Mouse (Mus musculus): ENCODE results near the gene Zdhhc24. TPM values are rescaled to one million over a fixed set of nuclear protein-coding genes. Genes with fewer than 3 reads are reported as not detected.

Zdhhc24 gene
- 9.7 and 10.9 TPM in 2 replicates for polyA plus RNA-seq (2014; fragmentation: Nextera tagmentation; extraction: Ambion mirVana)

DNA sequence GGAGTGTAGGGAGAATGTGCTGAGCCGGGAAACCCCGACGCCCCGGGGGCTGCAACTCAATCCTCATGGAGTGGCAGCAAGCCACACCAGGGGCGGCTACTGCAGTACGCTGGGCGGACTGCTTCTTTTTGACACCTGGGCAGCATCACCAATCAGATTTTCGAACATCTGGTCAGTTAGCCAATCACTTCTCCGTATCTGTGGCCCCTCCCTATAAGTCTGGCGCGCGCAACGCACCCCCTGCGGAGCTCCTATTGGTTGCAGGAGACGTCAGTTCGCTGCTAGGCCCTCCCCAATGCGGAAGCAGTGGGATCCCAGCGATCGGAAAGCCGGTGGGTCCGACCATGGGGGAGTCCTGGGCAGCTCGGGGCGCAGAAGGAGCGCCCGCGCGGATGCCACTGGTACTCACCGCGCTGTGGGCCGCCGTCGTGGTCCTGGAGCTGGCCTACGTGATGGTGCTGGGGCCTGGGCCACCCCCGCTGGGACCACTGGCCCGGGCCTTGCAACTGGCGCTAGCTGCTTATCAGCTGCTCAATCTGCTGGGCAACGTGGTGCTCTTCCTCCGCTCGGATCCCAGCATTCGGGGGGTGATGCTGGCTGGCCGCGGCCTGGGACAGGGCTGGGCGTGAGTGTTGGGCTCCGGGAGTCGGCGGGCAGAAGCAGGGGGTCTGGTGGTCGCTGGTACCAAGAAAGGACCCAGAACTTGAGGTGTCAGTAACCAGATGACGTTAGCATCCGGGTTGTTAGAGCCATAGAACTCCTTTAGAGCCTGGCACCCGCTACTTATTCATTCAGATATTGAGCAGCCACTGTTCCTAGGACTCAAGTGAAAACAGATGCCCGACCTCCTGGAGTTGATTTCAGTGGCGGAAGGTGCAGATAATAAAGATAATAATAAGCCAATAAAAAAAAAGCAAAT is at the start of gene Zdhhc24:
Gene Zdhhc24 (plus strand): TSS at position 264 of the 919 bp plus-strand sequence.
- Histone ChIP-seq H3K4me1 (replicated peaks; ENCODE audit: control insufficient read depth, insufficient read depth, low read length) (peaks cover 15% of the 10 kb centered on the region), H3K4me3 (ENCODE audit: low read depth, low read length) (peak within 1 kb of the TSS; percentile 65), H3K36me3 (ENCODE audit: control insufficient read depth, insufficient read depth, low read length) (no peaks in the 10 kb centered on the region), H3K4me2 (ENCODE audit: low read length) (peak within 1 kb of the TSS; percentile 83), H3K27me3 (replicated peaks; ENCODE audit: control insufficient read depth, insufficient read depth, low read length) (no peaks in the 10 kb centered on the region), H3K9ac (ENCODE audit: low read length) (peak within 1 kb of the TSS; percentile 71), H3K27ac (ENCODE audit: low read depth) (0 out of 2 replicates have a peak within 1 kb of the TSS, but pooled peaks have one; percentile 16), H3K9me3 (ENCODE audit: control insufficient read depth, low read length) (no peaks in the 10 kb centered on the region)
- peak; percentile 99 for DNase-seq (ENCODE audit: low spot score)
- ATAC-seq (replicated peaks; ENCODE audit: low FRiP score, low TSS enrichment, low read depth) = peak; percentile 98
- under 1% methylated on average over 51 of the region's 52 CpGs for WGBS

- Histone ChIP-seq H3K9me3 (ENCODE audit: control insufficient read depth, low read length) (no peaks in the 10 kb centered on the region), H3K9ac (ENCODE audit: low read length) (no peak overlapping the region), H3K4me3 (ENCODE audit: low read depth, low read length) (no peak overlapping the region), H3K27ac (ENCODE audit: low read depth) (no peak overlapping the region), H3K27me3 (replicated peaks; ENCODE audit: control insufficient read depth, insufficient read depth, low read length) (no peaks in the 10 kb centered on the region), H3K36me3 (ENCODE audit: control insufficient read depth, insufficient read depth, low read length) (peaks cover 32% of the 10 kb centered on the region), H3K4me1 (replicated peaks; ENCODE audit: control insufficient read depth, insufficient read depth, low read length) (no peaks in the 10 kb centered on the region), H3K4me2 (ENCODE audit: low read length) (no peak overlapping the region)
- ATAC-seq (replicated peaks; ENCODE audit: low FRiP score, low TSS enrichment, low read depth) (no peak), DNase-seq (ENCODE audit: low spot score) (no peak)
- 69% methylated on average over 7 of the region's 7 CpGs for WGBS
These were observed 49.3 kb upstream of the Zdhhc24 start for GRCm38 (mm10) chr19:4829156-4829555.

GRCm38 (mm10) chr19:4833977-4834376 is 44.5 kb upstream of the Zdhhc24 start:
- H3K9me3 ChIP-seq (ENCODE audit: control insufficient read depth, low read length) = no peaks in the 10 kb centered on the region
- no peak overlapping the region for H3K27ac ChIP-seq (ENCODE audit: low read depth)
- ATAC-seq (replicated peaks; ENCODE audit: low FRiP score, low TSS enrichment, low read depth) = no peak
- no peak overlapping the region for H3K4me3 ChIP-seq (ENCODE audit: low read depth, low read length)
- no peak for DNase-seq (ENCODE audit: low spot score)
- peaks cover 20% of the 10 kb centered on the region for H3K36me3 ChIP-seq (ENCODE audit: control insufficient read depth, insufficient read depth, low read length)
- H3K9ac ChIP-seq (ENCODE audit: low read length) = no peak overlapping the region
- H3K4me1 ChIP-seq (replicated peaks; ENCODE audit: control insufficient read depth, insufficient read depth, low read length) = peaks cover 7% of the 10 kb centered on the region
- no peaks in the 10 kb centered on the region for H3K27me3 ChIP-seq (replicated peaks; ENCODE audit: control insufficient read depth, insufficient read depth, low read length)
- WGBS = 88% methylated on average over 8 of the region's 8 CpGs
- no peak overlapping the region for H3K4me2 ChIP-seq (ENCODE audit: low read length)

DNA sequence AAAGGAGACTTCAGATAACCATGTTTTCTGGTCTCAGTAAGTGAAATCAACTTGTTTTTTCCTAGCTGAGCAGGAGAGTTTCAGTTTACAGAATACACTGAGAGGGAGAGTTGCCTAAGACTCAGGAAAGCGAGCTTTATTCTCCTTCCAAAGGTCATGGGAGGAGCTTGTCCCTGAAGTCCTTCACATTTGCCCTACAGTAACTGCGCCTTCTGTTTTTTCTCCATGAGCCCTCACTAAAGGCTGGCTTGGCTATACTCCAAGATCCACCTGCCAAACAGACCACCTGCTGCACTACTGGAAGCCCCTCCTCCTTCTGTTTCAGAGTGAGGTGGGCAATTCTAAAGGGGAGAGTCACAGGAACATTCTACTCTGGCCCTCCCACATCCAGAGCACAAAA is 42.4 kb upstream of the Zdhhc24 start:
- no peak overlapping the region for H3K4me3 ChIP-seq (ENCODE audit: low read depth, low read length)
- no peak overlapping the region for H3K4me2 ChIP-seq (ENCODE audit: low read length)
- peaks cover 14% of the 10 kb centered on the region; the same call in 1 of the 2 replicates for H3K27me3 ChIP-seq (replicated peaks; ENCODE audit: control insufficient read depth, insufficient read depth, low read length)
- H3K27ac ChIP-seq (ENCODE audit: low read depth) = no peak overlapping the region
- ATAC-seq (replicated peaks; ENCODE audit: low FRiP score, low TSS enrichment, low read depth) (no peak), DNase-seq (ENCODE audit: low spot score) (no peak)
- H3K4me1 ChIP-seq (replicated peaks; ENCODE audit: control insufficient read depth, insufficient read depth, low read length) = peaks cover 7% of the 10 kb centered on the region
- H3K36me3 ChIP-seq (ENCODE audit: control insufficient read depth, insufficient read depth, low read length) = peaks cover 20% of the 10 kb centered on the region
- no peaks in the 10 kb centered on the region for H3K9me3 ChIP-seq (ENCODE audit: control insufficient read depth, low read length)
- 78% methylated on average over 2 of the region's 2 CpGs for WGBS
- no peak overlapping the region for H3K9ac ChIP-seq (ENCODE audit: low read length)

DNA sequence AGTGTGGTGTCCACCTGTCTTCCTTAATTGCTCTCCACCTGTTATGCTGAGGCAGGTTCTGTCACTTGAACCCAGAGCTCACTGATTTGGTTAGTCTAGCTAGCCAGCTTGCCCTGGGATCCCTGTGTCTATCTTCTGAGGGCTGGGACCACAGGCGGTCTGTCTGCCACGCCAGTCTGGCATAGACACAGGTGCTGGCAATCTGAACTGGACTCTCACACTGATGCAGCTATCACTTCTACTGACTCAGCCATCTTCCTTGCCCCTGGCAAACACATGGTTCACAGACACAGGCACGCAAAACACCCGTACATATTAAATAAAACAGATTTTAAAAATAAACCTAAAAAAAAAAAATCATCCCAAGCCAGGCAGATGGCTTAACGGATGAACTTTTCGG is 41.4 kb upstream of the Zdhhc24 start:
- peaks cover 19% of the 10 kb centered on the region for H3K36me3 ChIP-seq (ENCODE audit: control insufficient read depth, insufficient read depth, low read length)
- no peak overlapping the region for H3K27ac ChIP-seq (ENCODE audit: low read depth)
- ATAC-seq (replicated peaks; ENCODE audit: low FRiP score, low TSS enrichment, low read depth) (no peak), DNase-seq (ENCODE audit: low spot score) (no peak)
- H3K4me1 ChIP-seq (replicated peaks; ENCODE audit: control insufficient read depth, insufficient read depth, low read length) = peaks cover 7% of the 10 kb centered on the region
- WGBS = 91% methylated on average over 6 of the region's 6 CpGs
- no peak overlapping the region for H3K4me2 ChIP-seq (ENCODE audit: low read length)
- H3K9ac ChIP-seq (ENCODE audit: low read length) = no peak overlapping the region
- H3K9me3 ChIP-seq (ENCODE audit: control insufficient read depth, low read length) = no peaks in the 10 kb centered on the region
- no peak overlapping the region for H3K4me3 ChIP-seq (ENCODE audit: low read depth, low read length)
- peaks cover 15% of the 10 kb centered on the region; the same call in 1 of the 2 replicates for H3K27me3 ChIP-seq (replicated peaks; ENCODE audit: control insufficient read depth, insufficient read depth, low read length)

- Histone ChIP-seq H3K9me3 (ENCODE audit: control insufficient read depth, low read length) (no peaks in the 10 kb centered on the region), H3K4me2 (ENCODE audit: low read length) (peak overlapping the region; percentile 88), H3K9ac (ENCODE audit: low read length) (peak overlapping the region; percentile 71), H3K36me3 (ENCODE audit: control insufficient read depth, insufficient read depth, low read length) (0 out of 2 replicates have a peak, but pooled peaks cover 4% of the 10 kb centered on the region), H3K27me3 (replicated peaks; ENCODE audit: control insufficient read depth, insufficient read depth, low read length) (peaks cover 19% of the 10 kb centered on the region; the same call in 1 of the 2 replicates), H3K27ac (ENCODE audit: low read depth) (no peak overlapping the region; the same call in 1 of the 2 replicates), H3K4me3 (ENCODE audit: low read depth, low read length) (peak overlapping the region; percentile 66), H3K4me1 (replicated peaks; ENCODE audit: control insufficient read depth, insufficient read depth, low read length) (peaks cover 7% of the 10 kb centered on the region)
- 27% methylated on average over 10 of the region's 10 CpGs for WGBS
- ATAC-seq (replicated peaks; ENCODE audit: low FRiP score, low TSS enrichment, low read depth) = peak; percentile 21; the same call in 1 of the 2 replicates
- DNase-seq (ENCODE audit: low spot score) = no peak
These were observed 39.8 kb upstream of the Zdhhc24 start for GRCm38 (mm10) chr19:4838526-4839140.

GRCm38 (mm10) chr19:4839149-4839548 is 39.3 kb upstream of the Zdhhc24 start, which contains the start of the genes Ccs and Ccdc87:
Gene Ccs (minus strand): TSS chr19:4839332.
Gene Ccdc87 (plus strand): TSS chr19:4839366.
- Histone ChIP-seq H3K36me3 (ENCODE audit: control insufficient read depth, insufficient read depth, low read length) (no peaks in the 10 kb centered on the region), H3K9me3 (ENCODE audit: control insufficient read depth, low read length) (no peaks in the 10 kb centered on the region), H3K9ac (ENCODE audit: low read length) (peak within 1 kb of the TSS; percentile 71), H3K4me1 (replicated peaks; ENCODE audit: control insufficient read depth, insufficient read depth, low read length) (peaks cover 7% of the 10 kb centered on the region), H3K27me3 (replicated peaks; ENCODE audit: control insufficient read depth, insufficient read depth, low read length) (peaks cover 19% of the 10 kb centered on the region; the same call in 1 of the 2 replicates), H3K27ac (ENCODE audit: low read depth) (no peak within 1 kb of the TSS; the same call in 1 of the 2 replicates), H3K4me3 (ENCODE audit: low read depth, low read length) (peak within 1 kb of the TSS; percentile 66), H3K4me2 (ENCODE audit: low read length) (peak within 1 kb of the TSS; percentile 88)
- peak; percentile 95 for DNase-seq (ENCODE audit: low spot score)
- ATAC-seq (replicated peaks; ENCODE audit: low FRiP score, low TSS enrichment, low read depth) = peak; percentile 99
- WGBS = under 1% methylated on average over 25 of the region's 25 CpGs

DNA sequence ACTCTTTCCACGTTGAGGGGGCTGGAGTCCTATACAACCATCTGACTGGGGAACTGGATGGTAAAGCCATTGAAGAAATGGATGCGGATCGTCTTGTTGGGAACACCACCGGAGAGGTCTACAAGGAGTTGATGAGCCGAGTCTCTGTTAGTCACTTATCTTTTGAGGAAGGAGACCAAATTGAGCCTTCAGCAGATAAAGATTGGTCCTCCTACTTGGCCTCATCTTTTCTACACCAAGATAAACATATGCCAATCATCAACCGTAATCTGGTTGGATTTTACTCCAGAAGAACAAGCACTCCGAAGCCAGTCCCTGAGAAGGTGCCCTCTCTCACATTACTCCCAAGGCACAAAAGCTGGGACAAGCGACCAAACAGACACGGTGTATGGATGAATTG is 37.6 kb upstream of the Zdhhc24 start:
- no peak for ATAC-seq (replicated peaks; ENCODE audit: low FRiP score, low TSS enrichment, low read depth)
- 82% methylated on average over 9 of the region's 9 CpGs for WGBS
- Histone ChIP-seq H3K27ac (ENCODE audit: low read depth) (no peak overlapping the region), H3K27me3 (replicated peaks; ENCODE audit: control insufficient read depth, insufficient read depth, low read length) (peaks cover 19% of the 10 kb centered on the region; the same call in 1 of the 2 replicates), H3K4me2 (ENCODE audit: low read length) (no peak overlapping the region), H3K4me3 (ENCODE audit: low read depth, low read length) (no peak overlapping the region), H3K4me1 (replicated peaks; ENCODE audit: control insufficient read depth, insufficient read depth, low read length) (peaks cover 7% of the 10 kb centered on the region), H3K36me3 (ENCODE audit: control insufficient read depth, insufficient read depth, low read length) (no peaks in the 10 kb centered on the region), H3K9me3 (ENCODE audit: control insufficient read depth, low read length) (no peaks in the 10 kb centered on the region), H3K9ac (ENCODE audit: low read length) (no peak overlapping the region)
- no peak for DNase-seq (ENCODE audit: low spot score)
